Mouse (Mus musculus): ENCODE results near the gene Cyp39a1. TPM values are rescaled to one million over a fixed set of nuclear protein-coding genes. Genes with fewer than 3 reads are reported as not detected.

The Cyp39a1 gene
- polyA plus RNA-seq, 1 experiment: 1.7 TPM

- Histone ChIP-seq H3K4me2 (ENCODE audit: low read depth) (no peak overlapping the region), H3K4me3 (no peak overlapping the region), H3K36me3 (ENCODE audit: control insufficient read depth, insufficient read depth) (no peaks in the 10 kb centered on the region), H3K79me2 (ENCODE audit: control insufficient read depth, insufficient read depth) (no peaks in the 10 kb centered on the region), H3K27me3 (ENCODE audit: control insufficient read depth, insufficient read depth, insufficient read length) (no peaks in the 10 kb centered on the region), H3ac (ENCODE audit: control insufficient read depth, insufficient read length) (no peak overlapping the region)
- no peak for TF ChIP-seq E2F4 (IDR thresholded peaks at IDR 0.05; ENCODE audit: insufficient read depth)
- no peak for TF ChIP-seq TCF3 (IDR thresholded peaks at IDR 0.05; ENCODE audit: insufficient read length, low read depth)
- TF ChIP-seq SRF (IDR thresholded peaks at IDR 0.05; ENCODE audit: control insufficient read depth, insufficient read length, low read depth): no peak
Observed at GRCm38 (mm10) chr17:43684086-43684485, 16.9 kb downstream of the Cyp39a1 start.

GRCm38 (mm10) chr17:43684638-43685037, 17.4 kb downstream of the Cyp39a1 start:
- Histone ChIP-seq H3K4me3 (no peak overlapping the region), H3K27me3 (ENCODE audit: control insufficient read depth, insufficient read depth, insufficient read length) (no peaks in the 10 kb centered on the region), H3ac (ENCODE audit: control insufficient read depth, insufficient read length) (no peak overlapping the region), H3K4me2 (ENCODE audit: low read depth) (no peak overlapping the region), H3K79me2 (ENCODE audit: control insufficient read depth, insufficient read depth) (no peaks in the 10 kb centered on the region), H3K36me3 (ENCODE audit: control insufficient read depth, insufficient read depth) (no peaks in the 10 kb centered on the region)
- TF ChIP-seq TCF3 (IDR thresholded peaks at IDR 0.05; ENCODE audit: insufficient read length, low read depth) (no peak), CEBPB (IDR thresholded peaks at IDR 0.05; ENCODE audit: insufficient read depth, poor library complexity, severe bottlenecking) (no peak), POLR2AphosphoS2 (IDR thresholded peaks at IDR 0.05; ENCODE audit: insufficient read length, low read depth) (no peak), MYOG (IDR thresholded peaks at IDR 0.05; ENCODE audit: control insufficient read depth in 1 of 3, insufficient read depth in 1 of 3, insufficient read length in 2 of 3, low read depth in 2 of 3) (no peak), SRF (IDR thresholded peaks at IDR 0.05; ENCODE audit: control insufficient read depth, insufficient read length, low read depth) (no peak), REST (IDR thresholded peaks at IDR 0.05; ENCODE audit: insufficient read depth, insufficient read length) (no peak), POLR2A (IDR thresholded peaks at IDR 0.05; ENCODE audit: insufficient read length, low read depth) (no peak), E2F4 (IDR thresholded peaks at IDR 0.05; ENCODE audit: insufficient read depth) (no peak), USF1 (IDR thresholded peaks at IDR 0.05; ENCODE audit: low read depth) (no peak), MAX (IDR thresholded peaks at IDR 0.05; ENCODE audit: low read depth) (no peak), TCF12 (IDR thresholded peaks at IDR 0.05; ENCODE audit: insufficient read depth, poor library complexity, severe bottlenecking) (no peak), MYOD1 (IDR thresholded peaks at IDR 0.05; ENCODE audit: control insufficient read depth in 1 of 3, insufficient read length in 2 of 3, low read depth in 2 of 3) (no peak)

- TF ChIP-seq POLR2A (IDR thresholded peaks at IDR 0.05; ENCODE audit: insufficient read length, low read depth) (no peak), POLR2AphosphoS2 (IDR thresholded peaks at IDR 0.05; ENCODE audit: insufficient read length, low read depth) (no peak), SRF (IDR thresholded peaks at IDR 0.05; ENCODE audit: control insufficient read depth, insufficient read length, low read depth) (no peak), E2F4 (IDR thresholded peaks at IDR 0.05; ENCODE audit: insufficient read depth) (no peak), MYOG (IDR thresholded peaks at IDR 0.05; ENCODE audit: control insufficient read depth in 1 of 3, insufficient read depth in 1 of 3, insufficient read length in 2 of 3, low read depth in 2 of 3) (no peak), MYOD1 (IDR thresholded peaks at IDR 0.05; ENCODE audit: control insufficient read depth in 1 of 3, insufficient read length in 2 of 3, low read depth in 2 of 3) (no peak), REST (IDR thresholded peaks at IDR 0.05; ENCODE audit: insufficient read depth, insufficient read length) (no peak), MAX (IDR thresholded peaks at IDR 0.05; ENCODE audit: low read depth) (no peak), TCF3 (IDR thresholded peaks at IDR 0.05; ENCODE audit: insufficient read length, low read depth) (no peak), TCF12 (IDR thresholded peaks at IDR 0.05; ENCODE audit: insufficient read depth, poor library complexity, severe bottlenecking) (no peak), CEBPB (IDR thresholded peaks at IDR 0.05; ENCODE audit: insufficient read depth, poor library complexity, severe bottlenecking) (no peak), USF1 (IDR thresholded peaks at IDR 0.05; ENCODE audit: low read depth) (no peak)
- no peak overlapping the region for H3K4me3 ChIP-seq
Observed at GRCm38 (mm10) chr17:43689591-43689990, 22.4 kb downstream of the Cyp39a1 start.

GRCm38 (mm10) chr17:43698997-43699649, 31.9 kb downstream of the Cyp39a1 start:
- H3K36me3 ChIP-seq (ENCODE audit: control insufficient read depth, insufficient read depth): no peaks in the 10 kb centered on the region
- TF ChIP-seq MYOD1 (IDR thresholded peaks at IDR 0.05; ENCODE audit: control insufficient read depth in 1 of 3, insufficient read length in 2 of 3, low read depth in 2 of 3) (no peak), TCF3 (IDR thresholded peaks at IDR 0.05; ENCODE audit: insufficient read length, low read depth) (no peak), USF1 (IDR thresholded peaks at IDR 0.05; ENCODE audit: low read depth) (no peak), MAX (IDR thresholded peaks at IDR 0.05; ENCODE audit: low read depth) (no peak), POLR2A (IDR thresholded peaks at IDR 0.05; ENCODE audit: insufficient read length, low read depth) (no peak), SRF (IDR thresholded peaks at IDR 0.05; ENCODE audit: control insufficient read depth, insufficient read length, low read depth) (no peak)
- no peaks in the 10 kb centered on the region for H3K79me2 ChIP-seq (ENCODE audit: control insufficient read depth, insufficient read depth)
- H3K4me2 ChIP-seq (ENCODE audit: low read depth): no peak overlapping the region
- H3K4me3 ChIP-seq: no peak overlapping the region
- no peak overlapping the region for H3ac ChIP-seq (ENCODE audit: control insufficient read depth, insufficient read length)
- H3K27me3 ChIP-seq (ENCODE audit: control insufficient read depth, insufficient read depth, insufficient read length): no peaks in the 10 kb centered on the region

More at GRCm38 (mm10) chr17:43689591-43689990, 22.4 kb downstream of the Cyp39a1 start:
- Histone ChIP-seq H3ac (ENCODE audit: control insufficient read depth, insufficient read length) (no peak overlapping the region), H3K27me3 (ENCODE audit: control insufficient read depth, insufficient read depth, insufficient read length) (no peaks in the 10 kb centered on the region), H3K4me2 (ENCODE audit: low read depth) (no peak overlapping the region), H3K79me2 (ENCODE audit: control insufficient read depth, insufficient read depth) (no peaks in the 10 kb centered on the region), H3K36me3 (ENCODE audit: control insufficient read depth, insufficient read depth) (no peaks in the 10 kb centered on the region)

- H3K27me3 ChIP-seq (ENCODE audit: control insufficient read depth, insufficient read depth, insufficient read length): no peaks in the 10 kb centered on the region
- H3K36me3 ChIP-seq (ENCODE audit: control insufficient read depth, insufficient read depth): no peaks in the 10 kb centered on the region
- TF ChIP-seq TCF3 (IDR thresholded peaks at IDR 0.05; ENCODE audit: insufficient read length, low read depth): no peak
- TF ChIP-seq CEBPB (IDR thresholded peaks at IDR 0.05; ENCODE audit: insufficient read depth, poor library complexity, severe bottlenecking): no peak
- TF ChIP-seq MYOG (IDR thresholded peaks at IDR 0.05; ENCODE audit: control insufficient read depth in 1 of 3, insufficient read depth in 1 of 3, insufficient read length in 2 of 3, low read depth in 2 of 3): no peak
- no peak for TF ChIP-seq E2F4 (IDR thresholded peaks at IDR 0.05; ENCODE audit: insufficient read depth)
- TF ChIP-seq USF1 (IDR thresholded peaks at IDR 0.05; ENCODE audit: low read depth): no peak
- no peak for TF ChIP-seq SRF (IDR thresholded peaks at IDR 0.05; ENCODE audit: control insufficient read depth, insufficient read length, low read depth)
- no peak for TF ChIP-seq MAX (IDR thresholded peaks at IDR 0.05; ENCODE audit: low read depth)
- no peak for TF ChIP-seq TCF12 (IDR thresholded peaks at IDR 0.05; ENCODE audit: insufficient read depth, poor library complexity, severe bottlenecking)
- TF ChIP-seq POLR2AphosphoS2 (IDR thresholded peaks at IDR 0.05; ENCODE audit: insufficient read length, low read depth): no peak
- TF ChIP-seq MYOD1 (IDR thresholded peaks at IDR 0.05; ENCODE audit: control insufficient read depth in 1 of 3, insufficient read length in 2 of 3, low read depth in 2 of 3): no peak
- TF ChIP-seq REST (IDR thresholded peaks at IDR 0.05; ENCODE audit: insufficient read depth, insufficient read length): no peak
- TF ChIP-seq POLR2A (IDR thresholded peaks at IDR 0.05; ENCODE audit: insufficient read length, low read depth): no peak
- H3K4me2 ChIP-seq (ENCODE audit: low read depth): no peak overlapping the region
- no peak overlapping the region for H3ac ChIP-seq (ENCODE audit: control insufficient read depth, insufficient read length)
- no peak overlapping the region for H3K4me3 ChIP-seq
- H3K79me2 ChIP-seq (ENCODE audit: control insufficient read depth, insufficient read depth): no peaks in the 10 kb centered on the region
Observed at GRCm38 (mm10) chr17:43701060-43701459, 33.8 kb downstream of the Cyp39a1 start.
